Mouse (Mus musculus): ENCODE data around the gene Foxd2. TPM values are rescaled to one million over a fixed set of nuclear protein-coding genes. Genes with fewer than 3 reads are reported as not detected.
A peak's percentile ranks its signal among the peaks of the same experiment; 100 is the strongest.

The Foxd2 gene
- total RNA-seq, 2 experiments from 2014 or later = 0.42 to 0.66 TPM

DNA sequence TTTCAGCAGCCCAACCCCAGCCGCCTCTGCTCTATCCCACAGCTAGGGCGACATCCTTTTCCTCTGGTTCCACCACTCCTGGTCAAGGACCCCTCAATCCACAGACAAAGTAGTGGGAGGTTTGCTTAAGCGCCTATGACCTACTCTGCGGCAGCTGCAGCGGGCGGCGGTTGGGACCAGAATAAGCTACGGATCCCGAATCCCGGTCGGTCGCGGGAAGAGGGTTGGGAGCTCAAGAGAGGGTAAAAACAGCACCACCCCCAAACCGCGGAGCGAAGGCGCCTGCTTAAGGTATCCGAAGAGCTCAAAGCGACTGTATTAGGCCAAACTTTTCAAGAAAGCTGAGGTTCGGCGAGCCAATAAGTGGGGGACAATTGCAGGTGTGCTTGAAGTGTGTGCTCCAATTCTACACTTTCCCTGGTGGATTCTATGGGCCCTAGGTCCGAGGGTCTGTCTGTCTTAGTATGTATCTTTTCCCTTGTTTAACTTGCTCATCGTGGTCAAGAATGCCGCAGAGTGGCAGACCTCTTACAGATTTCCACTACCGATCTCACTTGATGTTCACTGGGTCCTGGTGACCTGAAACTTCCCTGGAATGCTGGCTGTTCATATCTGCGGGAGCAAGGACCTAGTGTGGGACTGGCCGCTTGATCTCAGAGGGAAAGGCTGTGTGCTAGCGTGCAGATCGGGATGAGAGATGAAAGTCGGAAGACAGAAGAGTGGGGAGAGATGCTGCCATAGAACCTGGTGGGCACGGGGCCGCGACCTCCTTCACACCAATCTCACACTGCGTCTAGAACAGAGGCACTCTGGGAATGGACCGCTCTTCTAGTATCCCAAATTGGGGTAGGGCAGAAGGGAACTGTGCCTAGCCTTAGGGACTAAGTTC is 4.3 kb upstream of the Foxd2 start:
- ATAC-seq (ENCODE audit: poor library complexity, severe bottlenecking) = no peak

- ATAC-seq (ENCODE audit: poor library complexity, severe bottlenecking) = peak; percentile 30; the same call in 1 of the 2 replicates
Observed at GRCm38 (mm10) chr4:114909602-114910484, 1.2 kb upstream of the Foxd2 start.

DNA sequence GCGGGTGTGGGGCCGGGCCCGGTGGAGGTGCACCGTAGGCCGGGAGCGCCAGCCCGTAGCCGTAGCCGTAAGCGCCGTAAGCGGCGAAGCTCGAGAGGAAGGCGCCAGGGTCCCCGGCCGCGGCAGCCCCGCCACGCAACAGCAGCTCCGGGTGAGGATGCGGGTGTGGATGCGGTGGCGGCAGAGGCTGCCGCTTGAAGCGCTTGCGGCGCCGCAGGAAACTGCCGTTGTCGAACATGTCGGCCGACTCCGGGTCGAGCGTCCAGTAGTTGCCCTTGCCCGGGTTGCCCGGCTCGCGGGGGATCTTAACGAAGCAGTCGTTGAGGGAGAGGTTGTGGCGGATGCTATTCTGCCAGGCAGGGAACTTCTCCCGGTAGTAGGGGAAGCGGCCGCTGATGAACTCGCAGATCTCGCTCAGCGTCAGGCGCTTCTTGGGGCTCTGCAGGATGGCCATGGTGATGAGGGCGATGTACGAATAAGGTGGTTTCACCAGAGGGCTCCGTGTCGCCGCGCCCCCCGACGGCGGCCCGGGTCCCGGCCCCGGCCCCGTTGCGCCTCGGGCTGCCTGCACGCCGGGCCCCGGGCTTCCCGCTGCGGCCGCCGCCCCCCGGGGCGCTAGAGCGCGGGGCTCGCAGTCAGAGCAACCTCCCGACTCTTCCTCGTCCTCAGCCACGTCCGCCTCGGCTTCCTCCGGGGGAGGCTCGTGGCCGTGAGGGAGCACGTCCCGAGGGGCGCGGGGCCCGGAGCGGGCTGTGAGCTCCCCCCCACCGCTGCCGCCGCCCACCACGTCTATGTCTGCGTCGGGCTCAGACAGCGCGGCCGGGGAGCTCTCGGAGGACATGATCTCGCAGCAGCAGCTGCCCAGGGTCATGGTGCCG is 483 bp downstream of the Foxd2 start:
- ATAC-seq (ENCODE audit: poor library complexity, severe bottlenecking) = 0 out of 2 replicates have a peak, but pooled peaks have one; percentile 7

DNA sequence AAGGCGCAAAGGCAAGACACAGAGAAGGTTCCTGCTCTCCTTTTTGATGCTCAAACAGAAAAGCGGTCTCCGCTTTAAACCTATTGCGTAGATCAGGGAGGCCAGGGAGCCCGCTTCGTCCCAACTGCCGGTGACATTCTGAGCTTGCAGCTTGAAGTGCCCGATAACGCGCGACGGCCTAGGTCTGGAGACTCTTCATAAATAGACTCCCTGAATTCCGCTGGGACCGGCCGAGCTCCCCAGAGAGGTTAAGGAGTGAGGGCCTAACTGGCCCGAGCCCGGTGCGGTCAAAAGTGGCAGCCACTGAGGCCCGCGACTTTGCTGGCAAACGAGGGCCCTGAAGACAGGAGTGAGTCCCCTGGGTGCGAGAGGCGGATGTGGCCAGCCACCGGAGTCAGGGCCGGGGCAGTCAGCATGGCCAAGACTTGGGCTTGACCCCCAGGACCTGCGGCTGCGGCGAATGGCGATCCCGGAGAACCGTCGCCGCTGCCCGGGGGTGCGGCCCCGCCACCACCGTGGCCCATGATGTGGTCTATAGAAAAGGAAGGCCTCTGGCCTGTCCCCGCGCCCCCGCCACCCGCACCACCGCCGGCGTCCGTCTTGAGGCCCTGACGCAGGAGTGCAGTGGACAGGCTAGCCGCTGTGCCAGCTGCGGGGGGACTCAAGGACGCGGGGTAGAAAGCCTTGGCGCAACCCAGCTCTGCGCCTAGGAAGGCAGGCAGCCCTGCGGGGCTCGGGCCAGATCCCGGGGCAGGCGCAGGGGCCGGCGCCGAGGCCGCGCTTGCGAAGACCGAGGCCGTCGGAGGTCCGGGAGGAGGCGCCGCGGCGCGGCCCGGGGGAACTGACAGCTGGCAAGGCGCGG is 1.4 kb downstream of the Foxd2 start:
- ATAC-seq (ENCODE audit: poor library complexity, severe bottlenecking) = no peak

DNA sequence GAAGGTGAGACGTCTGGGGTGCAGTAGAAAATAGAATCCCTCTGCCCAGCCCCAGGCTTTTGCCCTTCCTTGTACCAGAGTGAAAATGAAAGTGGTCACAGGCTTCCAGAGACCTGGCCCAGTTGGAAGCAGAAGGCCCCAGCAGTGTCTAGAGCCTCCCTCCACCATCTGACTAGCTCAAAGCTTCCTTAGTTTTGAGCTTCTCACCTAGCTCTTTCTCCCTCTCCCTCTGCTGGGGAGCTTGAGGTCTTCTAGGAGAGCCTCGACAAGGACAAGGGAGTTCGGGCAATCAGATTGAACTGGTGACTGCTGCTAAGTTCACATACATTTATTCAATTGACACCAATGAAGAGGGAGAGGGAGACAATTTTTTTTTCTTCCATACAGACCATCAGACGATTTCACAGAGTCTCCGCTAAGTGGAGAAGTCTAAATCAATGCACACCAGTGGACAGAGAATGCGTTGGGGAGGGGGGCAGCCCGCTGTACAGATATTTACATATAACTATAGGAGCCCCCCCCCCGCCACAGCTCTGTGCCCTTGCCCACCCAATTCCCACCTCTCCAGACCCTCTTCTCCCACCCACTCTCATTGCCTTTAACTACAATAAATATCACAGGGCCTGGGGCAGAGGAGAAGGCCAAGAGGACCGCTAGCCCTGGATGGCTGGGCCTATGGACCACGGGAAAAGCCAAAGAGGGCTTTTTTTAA is 2.5 kb downstream of the Foxd2 start:
- no peak for ATAC-seq (ENCODE audit: poor library complexity, severe bottlenecking)

DNA sequence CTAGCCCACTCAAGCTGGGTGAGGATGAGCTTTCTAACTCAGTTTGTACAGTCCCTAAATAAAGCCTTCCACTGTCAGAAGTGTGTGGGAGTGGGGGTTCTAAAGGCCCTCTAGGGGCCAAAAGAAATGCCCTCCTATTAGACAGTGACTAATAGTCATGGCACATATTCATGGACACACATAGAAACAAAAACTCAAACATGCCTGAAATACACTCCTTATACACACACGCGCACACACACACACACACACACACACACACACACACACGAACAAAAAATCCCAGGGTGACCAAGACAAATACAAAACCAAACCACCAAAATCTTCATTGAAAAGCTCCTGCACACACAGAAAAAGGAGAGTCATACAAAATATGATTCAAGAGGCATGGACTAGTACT is 3.2 kb downstream of the Foxd2 start:
- ATAC-seq (ENCODE audit: poor library complexity, severe bottlenecking) = no peak

- ATAC-seq (ENCODE audit: poor library complexity, severe bottlenecking) = no peak
Observed at GRCm38 (mm10) chr4:114903422-114903782, 5.3 kb downstream of the Foxd2 start.

- ATAC-seq (ENCODE audit: poor library complexity, severe bottlenecking) = no peak
Observed at GRCm38 (mm10) chr4:114902641-114903421, 5.8 kb downstream of the Foxd2 start.

- ATAC-seq (ENCODE audit: poor library complexity, severe bottlenecking) = peak; percentile 53; the same call in 1 of the 2 replicates
Observed at GRCm38 (mm10) chr4:114901643-114902351, 6.9 kb downstream of the Foxd2 start.

DNA sequence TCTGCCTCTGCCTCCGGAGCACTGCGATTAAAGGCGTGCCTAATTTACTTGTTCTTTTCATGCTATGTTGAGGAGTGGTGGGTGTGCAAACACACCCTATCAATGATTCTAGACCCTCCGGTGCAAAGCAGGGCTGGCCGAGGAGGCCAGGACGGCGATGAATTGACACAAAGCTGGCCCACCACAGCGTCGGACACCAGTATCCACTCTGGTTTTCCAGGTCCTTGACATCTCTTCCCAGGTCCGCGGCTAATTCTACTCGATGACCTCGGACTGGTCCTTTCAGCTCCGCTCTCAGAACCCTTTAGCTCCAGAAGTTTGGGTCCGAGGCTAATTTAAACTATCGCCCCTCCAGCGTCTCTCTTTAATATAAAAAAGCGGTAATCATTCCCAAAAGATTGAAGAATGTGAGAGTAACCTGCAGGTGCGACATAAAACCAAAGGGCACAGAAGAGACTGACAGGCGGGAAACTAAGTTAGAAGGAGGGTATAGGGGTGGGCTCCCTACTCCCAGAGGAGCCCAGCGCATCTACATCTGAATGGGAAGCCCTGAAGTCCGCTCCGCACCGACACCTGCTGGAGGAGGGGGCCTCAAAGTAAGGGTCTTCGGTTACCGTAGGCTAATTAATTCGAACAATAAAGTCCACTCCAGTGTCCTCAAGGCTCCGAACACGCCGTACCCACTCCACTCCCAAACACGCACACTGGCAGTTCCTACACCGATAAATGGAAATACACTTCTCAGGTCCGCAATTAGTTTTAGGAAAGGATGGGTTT is 7.6 kb downstream of the Foxd2 start:
- ATAC-seq (ENCODE audit: poor library complexity, severe bottlenecking) = no peak

- ATAC-seq (ENCODE audit: poor library complexity, severe bottlenecking) = no peak
Observed at GRCm38 (mm10) chr4:114899885-114900284, 8.8 kb downstream of the Foxd2 start.

DNA sequence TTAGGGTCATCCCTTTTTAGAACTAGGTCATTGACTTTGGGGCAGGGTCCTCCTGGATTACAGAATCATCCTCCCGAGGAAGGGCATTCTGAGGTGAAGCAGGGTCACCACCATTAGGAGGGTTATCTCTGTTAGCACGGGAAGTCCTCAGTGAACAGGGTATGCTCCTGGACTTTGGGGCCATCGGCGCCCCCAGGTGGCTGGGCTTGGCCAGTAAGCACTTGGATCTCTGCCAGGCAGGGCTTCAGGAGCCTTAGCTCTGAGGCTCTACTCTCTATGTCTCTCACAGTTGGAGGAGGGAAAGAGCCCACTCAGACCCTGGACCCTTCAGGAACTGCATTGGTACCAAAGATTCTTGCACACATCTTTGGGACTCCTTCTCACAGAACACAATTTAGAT is 10.8 kb downstream of the Foxd2 start:
- no peak for ATAC-seq (ENCODE audit: poor library complexity, severe bottlenecking)

GRCm38 (mm10) chr4:114882232-114882631 is 26.4 kb downstream of the Foxd2 start:
- no peak for ATAC-seq (ENCODE audit: poor library complexity, severe bottlenecking)

DNA sequence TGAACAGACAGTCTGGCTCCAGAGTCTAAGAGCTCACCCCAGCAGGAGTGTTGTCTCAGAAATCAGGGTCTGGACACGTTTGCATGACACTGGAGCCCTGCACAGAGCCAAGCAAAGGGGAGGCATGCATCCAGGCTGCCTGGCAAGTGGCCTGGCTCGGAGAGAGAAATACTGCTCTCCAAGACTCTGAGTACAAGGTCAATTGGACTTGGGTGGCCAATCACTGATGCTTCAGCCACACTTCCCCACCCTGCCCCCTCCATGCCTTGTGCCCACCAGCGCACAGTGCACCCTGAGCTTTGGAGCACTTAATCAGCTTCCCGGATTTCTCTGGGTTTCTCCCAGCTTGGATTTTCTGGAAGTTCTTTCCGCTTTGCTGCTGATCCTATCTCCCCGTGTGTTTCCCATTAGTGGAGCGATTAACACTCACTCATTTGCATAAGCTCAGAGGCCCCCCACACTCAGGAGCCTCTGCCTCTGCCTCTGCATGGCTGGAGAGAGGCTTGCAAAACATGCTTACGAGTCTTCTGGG is 32.2 kb downstream of the Foxd2 start:
- no peak for ATAC-seq (ENCODE audit: poor library complexity, severe bottlenecking)

GRCm38 (mm10) chr4:114869765-114870490 is 38.7 kb downstream of the Foxd2 start:
- no peak for ATAC-seq (ENCODE audit: poor library complexity, severe bottlenecking)

- ATAC-seq (ENCODE audit: poor library complexity, severe bottlenecking) = peak; percentile 70
Observed at GRCm38 (mm10) chr4:114863166-114863565, 45.5 kb downstream of the Foxd2 start.
